Comparison of ENCODE assay signal across 19 mouse cellular contexts in genomic region chr3:66488724-66489123, GRCm38 (mm10).
"Had no signal": no experiment of that assay in that cellular context is flagged by ENCODE, and none has a peak within 500 bp of the region (broad histone marks: within the 10 kb centered on the region; RNA-seq: fewer than 3 reads in every experiment).

No protein-coding gene starts in this region.

- H3K27ac ChIP-seq: layer of hippocampus, adult 2 months; limb, embryonic 10.5 days; limb, embryonic 13.5 days; lung, embryonic 15.5 days; midbrain, embryonic 10.5 days; neural tube, embryonic 12.5 days; neural tube, embryonic 15.5 days had no signal

- H3K4me3 ChIP-seq: layer of hippocampus, adult 2 months; limb, embryonic 10.5 days; limb, embryonic 13.5 days; lung, embryonic 15.5 days; megakaryocyte, embryonic 14.5 days; midbrain, embryonic 10.5 days; neural tube, embryonic 12.5 days; neural tube, embryonic 15.5 days had no signal

- H3K9ac ChIP-seq: limb, embryonic 13.5 days; lung, embryonic 15.5 days; neural tube, embryonic 12.5 days; neural tube, embryonic 15.5 days had no signal

- H3K4me2 ChIP-seq: limb, embryonic 13.5 days; lung, embryonic 15.5 days; neural tube, embryonic 12.5 days; neural tube, embryonic 15.5 days had no signal

- DNase-seq: kidney, adult 11 months; kidney, adult 8-10 months; kidney, postnatal 14 days; kidney, postnatal 4 days; layer of hippocampus, adult 9-11 months; lung, adult 18-20 months; lung, postnatal 10 days; lung, postnatal 36 days; midbrain, embryonic 14.5 days; thymus, adult 18-20 months; thymus, postnatal 36 days had no signal

- H3K4me1 ChIP-seq: lung, embryonic 15.5 days; neural tube, embryonic 12.5 days had no signal

- H3K9me3 ChIP-seq: limb, embryonic 10.5 days; limb, embryonic 13.5 days; lung, embryonic 15.5 days; megakaryocyte, embryonic 14.5 days; midbrain, embryonic 10.5 days; neural tube, embryonic 12.5 days; neural tube, embryonic 15.5 days had no signal

- H3K36me3 ChIP-seq: limb, embryonic 10.5 days; limb, embryonic 13.5 days; lung, embryonic 15.5 days; midbrain, embryonic 10.5 days; neural tube, embryonic 12.5 days; neural tube, embryonic 15.5 days had no signal

- H3K27me3 ChIP-seq: limb, embryonic 13.5 days; lung, embryonic 15.5 days; megakaryocyte, embryonic 14.5 days; neural tube, embryonic 12.5 days; neural tube, embryonic 15.5 days had no signal
